Mouse (Mus musculus) cortical plate, adult 2 months (tissue): ENCODE measurements around the gene Gucy1b1. TPM values are rescaled to one million over a fixed set of nuclear protein-coding genes. Genes with fewer than 3 reads are reported as not detected.
A peak's percentile ranks its signal among the peaks of the same experiment; 100 is the strongest.

Experiments used
- H3K27ac ChIP-seq: fragments of 200-500 bp; 2 replicates; pipeline ENCODE4 v1.5.1; 2012; ENCODE audit warnings: low read length, control low read depth, inconsistent platforms; ENCODE audit not compliant: insufficient read depth
- H3K4me1 ChIP-seq: fragments of 200-500 bp; 2 replicates; pipeline ENCODE4 v1.6.1; 2011; ENCODE audit warnings: low read length; ENCODE audit not compliant: control insufficient read depth, insufficient read depth
- H3K4me3 ChIP-seq: fragments of 200-500 bp; 2 replicates; pipeline ENCODE4 v1.5.1; 2011; ENCODE audit warnings: mild to moderate bottlenecking, low read length, control low read depth; ENCODE audit not compliant: insufficient read depth
- CTCF ChIP-seq: fragments of 200-500 bp; IDR thresholded peaks from 2 replicates; pipeline ENCODE4 v1.5.1; 2011; ENCODE audit warnings: mild to moderate bottlenecking, control low read depth, low read length; ENCODE audit not compliant: insufficient read depth; ENCODE audit errors: extremely low read depth
- POLR2A ChIP-seq: fragments of 200-500 bp; IDR thresholded peaks from 2 replicates; pipeline ENCODE4 v1.6.1; 2011; ENCODE audit warnings: mild to moderate bottlenecking, low read length, control low read depth; ENCODE audit not compliant: insufficient read depth; ENCODE audit errors: extremely low read depth
- polyA plus RNA-seq: library from polyadenylated mRNA; depleted of rRNA; stranded (reverse); fragments of >200 nt; gene quantifications from 2 replicates; pipeline ENCODE4 v1.2.3, GENCODE M21; 2012; rRNA removed

Gucy1b1 gene
- polyA plus RNA-seq, 1 experiment: 121 TPM

DNA sequence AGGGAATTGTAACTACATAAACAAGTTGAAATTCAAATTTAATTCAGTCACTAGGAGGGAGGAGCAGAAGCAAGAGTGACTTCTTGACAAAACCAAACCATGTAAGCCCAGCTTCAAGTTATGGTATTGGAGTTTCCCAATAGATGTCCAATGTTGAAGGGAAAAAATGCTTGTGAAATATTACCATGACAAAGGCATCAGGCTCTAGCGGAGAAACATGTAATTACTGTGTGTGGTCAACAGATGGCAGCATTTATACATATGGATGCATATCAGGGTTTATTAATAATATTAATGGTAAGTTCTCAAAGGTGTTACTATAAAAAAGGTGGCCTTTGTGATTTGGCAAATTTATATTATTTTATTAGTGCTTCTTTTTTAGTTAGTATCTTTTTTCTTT is 78.5 kb downstream of the Gucy1b1 start:
- TF ChIP-seq POLR2A (no peak), CTCF (0 out of 2 replicates have a peak, but pooled peaks have one; percentile 17)
- no peaks in the 10 kb centered on the region for H3K4me1 ChIP-seq
- H3K4me3 ChIP-seq: no peak overlapping the region
- no peak overlapping the region for H3K27ac ChIP-seq

DNA sequence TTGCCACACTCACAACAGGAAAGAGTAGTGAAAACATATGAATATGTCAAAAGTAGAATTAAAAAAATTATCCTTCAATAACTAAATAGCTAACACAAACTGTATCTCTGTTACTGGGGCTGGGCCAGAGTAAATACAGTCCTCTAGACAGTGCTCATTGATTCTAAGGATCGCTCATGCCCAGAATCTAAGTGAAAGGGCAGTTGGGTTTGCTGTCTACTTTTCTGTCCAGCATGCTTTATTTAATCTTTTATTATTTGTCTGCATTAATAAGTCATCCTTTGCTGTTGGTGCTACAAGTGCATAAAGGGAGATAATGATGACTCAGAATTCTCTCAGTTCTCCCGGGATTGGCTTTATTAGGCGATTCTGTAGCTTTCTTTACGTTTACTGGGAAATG is 79.1 kb downstream of the Gucy1b1 start:
- H3K4me3 ChIP-seq: no peak overlapping the region
- TF ChIP-seq POLR2A (no peak), CTCF (no peak)

DNA sequence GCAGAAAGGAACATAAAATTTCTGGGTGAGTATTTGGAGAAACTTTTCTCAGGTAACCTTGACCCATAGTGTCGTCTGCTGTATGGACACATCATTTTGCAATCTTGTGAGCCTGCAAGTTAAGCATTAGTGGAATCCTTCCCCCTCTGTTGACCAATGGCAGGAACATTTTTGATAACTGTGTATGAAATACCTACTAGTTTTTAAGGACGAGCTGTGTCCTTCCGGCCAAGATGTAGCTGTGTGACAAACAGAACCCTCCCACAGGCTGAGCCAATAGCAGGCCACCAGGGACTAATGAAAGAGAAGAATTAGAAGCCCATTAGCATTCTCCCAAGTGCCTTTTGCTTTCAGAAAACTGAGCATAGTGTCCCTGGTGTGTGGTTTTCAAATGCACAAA is 84.0 kb downstream of the Gucy1b1 start:
- Histone ChIP-seq H3K27ac (no peak overlapping the region), H3K4me1 (no peaks in the 10 kb centered on the region), H3K4me3 (no peak overlapping the region)
- TF ChIP-seq POLR2A: no peak
- no peak for TF ChIP-seq CTCF

More for the DNA sequence above, 79.1 kb downstream of the Gucy1b1 start:
- H3K4me1 ChIP-seq: no peaks in the 10 kb centered on the region
- H3K27ac ChIP-seq: no peak overlapping the region

DNA sequence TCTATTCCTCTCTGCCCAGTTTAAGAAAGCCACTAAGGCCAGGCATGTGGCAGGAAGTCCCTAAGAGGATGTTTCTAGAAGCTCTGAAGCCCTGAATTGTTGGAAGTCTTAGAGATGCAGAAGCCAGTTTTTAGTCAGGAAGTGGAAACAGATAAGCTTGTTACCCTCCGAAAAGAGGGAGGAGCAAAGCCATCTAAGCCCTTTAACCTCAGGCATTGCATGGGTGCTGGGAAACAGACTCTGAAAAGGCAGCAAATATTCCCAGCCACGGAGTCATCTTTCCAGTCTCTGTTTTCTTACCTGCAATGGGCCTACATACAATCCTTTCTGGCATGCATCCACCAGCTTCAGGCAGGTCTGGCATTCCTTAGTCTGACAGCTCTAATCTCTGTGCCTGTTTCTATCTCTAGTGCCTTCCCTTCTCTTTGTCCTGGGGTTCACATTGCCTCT is 84.8 kb downstream of the Gucy1b1 start:
- H3K27ac ChIP-seq: no peak overlapping the region
- no peak for TF ChIP-seq CTCF
- no peak for TF ChIP-seq POLR2A
- H3K4me1 ChIP-seq: no peaks in the 10 kb centered on the region
- no peak overlapping the region for H3K4me3 ChIP-seq

DNA sequence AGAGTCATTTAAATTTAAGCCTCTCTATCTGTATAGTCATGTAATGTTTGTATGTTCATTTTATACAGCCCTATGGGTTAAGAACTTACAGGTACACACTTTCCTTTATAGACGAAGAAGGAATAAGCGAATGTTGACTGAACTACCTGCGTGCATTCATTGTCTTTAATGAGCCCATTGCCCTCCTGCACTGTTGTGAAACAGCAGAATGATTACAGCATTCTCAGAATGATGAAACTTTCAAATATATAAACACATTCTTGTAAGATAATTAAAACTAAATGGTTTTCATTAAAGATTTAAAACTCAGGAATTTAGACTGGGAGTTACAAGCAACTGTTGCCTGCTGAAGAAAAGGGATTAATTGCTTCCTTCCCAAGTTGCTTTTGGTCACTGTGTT is 86.9 kb downstream of the Gucy1b1 start:
- H3K4me1 ChIP-seq: no peaks in the 10 kb centered on the region
- no peak overlapping the region for H3K4me3 ChIP-seq
- TF ChIP-seq POLR2A (no peak), CTCF (no peak)
- H3K27ac ChIP-seq: no peak overlapping the region

DNA sequence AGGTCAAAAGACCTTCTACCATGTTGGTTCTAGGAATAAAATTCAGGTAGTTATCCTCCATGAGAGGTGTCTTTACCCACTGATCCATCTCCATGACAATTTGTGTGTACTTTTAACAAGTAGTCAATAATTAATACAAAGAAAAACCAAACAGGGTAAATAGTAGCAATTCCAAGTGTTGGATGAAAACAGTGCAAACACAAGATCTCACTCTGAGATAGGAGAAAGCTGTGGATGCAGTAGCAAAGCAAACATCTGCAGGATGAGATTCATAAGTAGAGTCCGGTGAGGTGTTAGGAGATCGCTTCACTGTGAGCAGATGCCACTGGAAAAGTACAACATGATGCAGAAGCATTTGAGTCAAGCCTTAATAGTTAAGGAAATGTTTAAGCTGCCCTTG is 88.4 kb downstream of the Gucy1b1 start:
- H3K4me3 ChIP-seq: no peak overlapping the region

DNA sequence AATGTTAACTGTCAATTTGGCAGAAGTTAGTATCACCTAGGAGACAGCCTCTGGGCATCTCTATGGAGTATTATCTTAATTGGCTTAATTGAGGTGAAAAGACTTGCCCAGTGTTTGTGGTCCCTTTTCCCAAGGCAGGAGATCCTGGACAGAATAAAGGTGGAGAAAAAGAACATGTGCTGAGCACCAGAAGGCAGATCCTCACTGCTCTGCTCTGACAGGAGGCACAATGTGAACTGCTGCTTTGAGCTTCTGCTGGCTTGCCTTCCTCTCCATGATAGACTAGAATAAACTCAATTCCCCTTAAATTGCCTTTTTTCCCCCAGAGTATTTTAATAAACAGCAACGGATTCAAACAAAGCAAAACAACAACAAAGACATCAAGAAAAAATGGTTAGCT is 89.4 kb downstream of the Gucy1b1 start:
- no peak overlapping the region for H3K4me3 ChIP-seq
- TF ChIP-seq CTCF: no peak
- TF ChIP-seq POLR2A: no peak
- H3K27ac ChIP-seq: no peak overlapping the region
- H3K4me1 ChIP-seq: no peaks in the 10 kb centered on the region

More for the DNA sequence above, 88.4 kb downstream of the Gucy1b1 start:
- H3K4me1 ChIP-seq: no peaks in the 10 kb centered on the region
- no peak overlapping the region for H3K27ac ChIP-seq
- no peak for TF ChIP-seq CTCF
- TF ChIP-seq POLR2A: no peak

DNA sequence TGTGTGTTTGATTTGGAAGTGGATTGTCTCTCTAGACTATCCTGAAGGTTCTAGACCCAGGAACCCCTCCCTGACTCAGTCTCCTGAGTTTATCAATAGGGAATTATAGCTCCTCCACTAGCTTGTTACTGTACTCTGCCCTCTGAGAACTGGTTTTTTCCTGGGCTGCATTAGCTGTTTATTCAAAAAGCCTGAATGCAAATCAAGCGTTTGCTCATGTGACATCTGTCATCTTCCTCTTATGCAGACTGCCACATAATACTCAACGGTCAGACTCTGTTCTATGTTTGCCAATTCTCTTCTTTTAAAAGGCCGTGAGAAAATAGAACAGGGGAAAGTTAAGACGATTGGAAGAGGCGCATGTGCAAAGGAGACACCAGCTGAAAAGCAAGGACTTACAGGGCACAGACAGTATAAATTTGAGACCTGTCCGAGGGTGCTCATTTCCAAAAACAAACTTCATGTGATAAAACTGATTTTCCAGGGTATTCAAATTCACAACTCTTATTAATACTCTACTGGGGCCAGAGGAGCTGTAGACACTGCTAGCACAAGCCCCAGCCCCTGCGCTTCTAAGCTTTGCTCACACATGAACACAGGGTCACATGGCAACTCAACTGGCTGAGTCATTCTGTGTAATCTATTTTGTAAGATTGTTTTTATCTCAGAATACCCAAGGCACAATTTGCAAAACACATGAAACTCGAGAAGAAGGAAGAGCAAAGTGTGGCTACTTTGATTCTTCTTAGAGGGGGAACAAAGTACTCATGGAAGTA is 91.2 kb downstream of the Gucy1b1 start:
- TF ChIP-seq POLR2A (no peak), CTCF (no peak)
- Histone ChIP-seq H3K4me1 (no peaks in the 10 kb centered on the region), H3K27ac (no peak overlapping the region)

More for the DNA sequence above, 91.2 kb downstream of the Gucy1b1 start:
- no peak overlapping the region for H3K4me3 ChIP-seq

Other genes with a start within 250 kb of the Gucy1b1 start
- 26.2 and 26.5 TPM in 2 replicates for gene Ctso, start 142.1 kb downstream of the Gucy1b1 start, polyA plus RNA-seq
- gene Tdo2, start 98.5 kb downstream of the Gucy1b1 start, polyA plus RNA-seq: 0.52 and 1.6 TPM in 2 replicates
- gene Asic5, start 92.4 kb downstream of the Gucy1b1 start, polyA plus RNA-seq: not detected in 2 replicates
- gene Gucy1a1, start 71.1 kb upstream of the Gucy1b1 start, polyA plus RNA-seq: 41.3 and 45.0 TPM in 2 replicates